Mouse (Mus musculus): Measurements from ENCODE around the gene Trappc10.

Gene Trappc10

GRCm38 (mm10) chr10:78244438-78245224 is at the start of gene Trappc10:
TSS of gene Trappc10 (minus strand) at chr10:78244641.
- DNase-seq (ENCODE audit: low spot score), result peak; percentile 86

DNA sequence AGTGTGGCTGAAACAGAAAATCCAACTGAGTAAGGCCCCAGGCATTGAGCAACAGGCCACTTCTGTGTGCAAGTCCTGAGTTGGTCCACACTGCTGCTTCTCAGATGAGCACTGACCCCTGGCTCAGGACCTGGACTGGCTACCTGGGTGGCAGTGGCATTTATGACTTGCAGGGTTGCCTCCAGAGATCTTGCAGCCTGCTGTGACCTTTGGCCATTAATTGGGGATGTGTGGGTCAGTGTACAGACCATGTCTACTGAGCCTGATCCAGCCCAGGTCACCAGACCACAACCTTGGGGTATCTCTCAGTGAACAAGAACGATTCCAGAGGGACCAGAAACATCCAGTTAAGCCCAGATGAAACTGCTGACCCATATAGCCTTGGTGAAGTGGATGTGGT is 49.1 kb upstream of the Trappc10 start:
- DNase-seq (ENCODE audit: low spot score), result no peak

DNA sequence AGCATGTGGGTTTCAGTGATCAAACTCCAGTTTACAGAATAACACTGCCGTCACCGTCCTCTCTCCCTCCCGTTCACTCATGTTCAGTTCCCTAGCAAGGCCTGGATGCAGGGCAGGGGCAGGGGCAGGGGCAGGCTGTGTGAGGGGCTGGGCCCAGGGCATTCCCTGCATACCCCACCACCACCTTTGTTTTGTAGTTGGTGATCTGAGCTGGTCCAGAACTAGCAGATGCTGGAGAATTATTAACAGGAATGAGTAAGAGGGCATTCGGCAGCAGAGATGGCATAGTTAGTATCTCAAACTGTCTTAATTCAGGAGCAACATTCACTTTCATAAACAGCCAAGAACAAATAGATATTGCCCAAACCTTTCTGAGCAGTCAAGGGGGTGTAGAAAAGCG is 47.9 kb upstream of the Trappc10 start:
- no peak for DNase-seq (ENCODE audit: low spot score)

- peak; percentile 29 for DNase-seq (ENCODE audit: low spot score)
These were observed 46.5 kb upstream of the Trappc10 start for GRCm38 (mm10) chr10:78290730-78291535.

GRCm38 (mm10) chr10:78288896-78289295 is 44.5 kb upstream of the Trappc10 start:
- no peak for DNase-seq (ENCODE audit: low spot score)

DNA sequence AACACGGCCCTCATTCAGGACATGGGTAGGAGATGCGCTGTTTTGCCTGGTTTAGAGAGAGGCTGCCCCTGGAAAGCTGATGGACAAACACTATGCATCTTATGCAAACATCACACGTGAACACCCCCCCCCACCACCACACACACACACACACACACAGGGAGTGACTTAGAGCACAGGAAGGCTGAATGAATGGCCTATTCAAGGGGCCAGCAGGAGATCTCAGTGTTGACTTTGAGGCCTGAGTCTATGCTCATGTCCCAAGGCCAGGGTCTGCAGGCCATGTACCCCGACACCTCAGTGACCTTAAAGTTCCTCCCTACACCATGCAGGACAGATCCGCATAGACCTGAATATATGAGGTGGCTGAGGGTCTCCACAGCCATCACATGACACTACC is 43.7 kb upstream of the Trappc10 start:
- DNase-seq (ENCODE audit: low spot score), result no peak

- no peak for DNase-seq (ENCODE audit: low spot score)
These were observed 43.2 kb upstream of the Trappc10 start for GRCm38 (mm10) chr10:78287465-78288132.

DNA sequence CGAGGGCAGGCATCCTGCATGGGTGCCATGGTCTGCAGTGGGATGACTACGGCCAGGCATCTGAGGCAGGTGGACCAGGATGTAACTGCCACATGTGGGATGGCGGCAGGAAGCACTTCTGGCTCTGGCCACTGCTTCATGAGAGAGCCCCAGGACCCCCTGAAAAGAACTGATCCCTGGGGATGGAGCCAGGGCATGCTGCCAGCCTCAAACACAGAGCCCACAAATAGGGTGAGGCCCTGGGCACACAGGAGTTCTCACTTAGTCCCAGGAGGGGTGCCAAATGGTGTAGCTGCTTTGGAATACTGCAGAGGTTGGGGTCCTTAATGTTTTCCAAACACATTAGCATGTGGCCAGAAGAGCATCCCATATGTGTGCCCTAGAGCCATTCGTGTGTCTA is 41.5 kb upstream of the Trappc10 start:
- no peak for DNase-seq (ENCODE audit: low spot score)

DNA sequence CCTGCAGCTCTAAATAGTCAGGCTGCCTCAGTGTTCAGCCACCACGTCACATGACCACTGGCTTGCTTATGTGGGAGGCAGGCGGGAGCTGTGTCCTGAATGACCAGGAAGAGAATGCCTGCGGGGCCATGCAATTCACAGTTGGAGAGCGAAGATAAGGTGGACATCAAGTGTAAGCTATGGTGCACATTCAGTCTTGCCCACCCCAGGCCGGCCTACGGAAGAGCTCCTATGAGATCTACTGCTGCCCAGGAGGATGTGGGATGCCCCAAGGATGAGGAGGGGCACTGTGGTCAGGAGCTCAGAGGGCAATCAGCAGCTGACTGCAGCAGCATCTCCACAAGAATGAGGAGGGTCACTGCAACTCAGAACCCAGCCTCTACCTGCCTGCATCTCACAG is 41.0 kb upstream of the Trappc10 start:
- no peak for DNase-seq (ENCODE audit: low spot score)

GRCm38 (mm10) chr10:78284812-78285211 is 40.4 kb upstream of the Trappc10 start:
- no peak for DNase-seq (ENCODE audit: low spot score)

DNA sequence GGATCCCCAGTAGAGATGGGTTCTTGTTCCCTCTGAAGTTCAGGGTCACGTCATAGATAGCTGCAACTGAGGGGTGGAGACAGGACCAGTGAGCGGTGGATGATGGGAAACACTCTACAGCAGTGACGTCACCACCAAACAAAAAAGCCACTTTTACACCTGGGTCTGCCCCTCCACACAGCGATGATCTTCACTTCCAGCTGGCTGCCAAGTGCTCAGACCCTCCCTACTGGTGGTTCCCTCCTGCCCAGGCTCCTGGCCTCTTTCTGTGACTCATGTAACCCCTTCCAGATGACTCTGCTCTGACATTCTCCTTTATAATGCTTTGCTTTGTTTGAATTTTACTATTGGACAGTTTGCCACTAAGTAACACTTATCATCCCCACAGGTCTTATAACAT is 38.0 kb upstream of the Trappc10 start:
- no peak for DNase-seq (ENCODE audit: low spot score)

GRCm38 (mm10) chr10:78280486-78280885 is 36.0 kb upstream of the Trappc10 start:
- DNase-seq (ENCODE audit: low spot score), result no peak

- DNase-seq (ENCODE audit: low spot score), result peak; percentile 86
These were observed 34.8 kb upstream of the Trappc10 start for GRCm38 (mm10) chr10:78279210-78279609.

- DNase-seq (ENCODE audit: low spot score), result no peak
These were observed 33.4 kb upstream of the Trappc10 start for GRCm38 (mm10) chr10:78277835-78278234.

DNA sequence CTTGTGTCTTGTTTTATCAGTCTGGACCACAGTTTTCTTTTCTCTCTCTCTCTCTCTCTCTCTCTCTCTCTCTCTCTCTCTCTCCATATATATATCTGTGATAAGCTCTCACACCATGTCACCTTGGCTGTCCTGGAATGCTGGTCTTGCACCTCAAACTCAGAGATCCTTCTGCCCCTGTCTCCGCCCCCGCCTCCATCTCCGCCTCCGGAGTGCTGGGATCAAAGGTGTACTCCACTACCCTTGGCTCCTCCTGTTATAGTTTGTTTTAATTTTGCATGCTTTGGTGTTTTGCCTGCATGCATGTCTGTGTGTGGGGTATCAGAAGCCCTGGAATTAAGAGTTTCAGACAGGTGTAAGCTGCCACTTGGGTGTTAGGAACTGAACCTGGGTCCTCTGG is 31.8 kb upstream of the Trappc10 start:
- DNase-seq (ENCODE audit: low spot score), result no peak

DNA sequence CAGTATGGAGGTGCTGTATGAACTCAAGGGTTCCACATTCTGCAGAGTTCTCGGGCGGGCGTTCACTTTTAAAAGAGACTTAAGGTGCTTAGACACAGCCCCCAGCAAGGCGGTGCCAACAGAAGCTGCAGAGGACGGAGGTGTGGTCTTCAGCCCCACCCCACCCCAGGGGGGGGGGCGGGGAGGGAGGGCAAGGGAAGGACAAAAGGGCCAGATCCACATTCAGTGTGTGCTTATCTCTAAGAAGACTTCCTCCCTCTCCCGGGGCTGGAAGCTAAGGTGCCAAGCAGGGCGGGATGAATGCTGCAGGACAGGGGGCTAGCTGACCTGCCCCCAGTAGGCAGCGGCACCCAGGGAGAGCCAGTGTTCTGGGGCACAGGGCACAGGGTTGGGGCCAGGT is 28.5 kb upstream of the Trappc10 start:
- DNase-seq (ENCODE audit: low spot score), result peak; percentile 15

DNA sequence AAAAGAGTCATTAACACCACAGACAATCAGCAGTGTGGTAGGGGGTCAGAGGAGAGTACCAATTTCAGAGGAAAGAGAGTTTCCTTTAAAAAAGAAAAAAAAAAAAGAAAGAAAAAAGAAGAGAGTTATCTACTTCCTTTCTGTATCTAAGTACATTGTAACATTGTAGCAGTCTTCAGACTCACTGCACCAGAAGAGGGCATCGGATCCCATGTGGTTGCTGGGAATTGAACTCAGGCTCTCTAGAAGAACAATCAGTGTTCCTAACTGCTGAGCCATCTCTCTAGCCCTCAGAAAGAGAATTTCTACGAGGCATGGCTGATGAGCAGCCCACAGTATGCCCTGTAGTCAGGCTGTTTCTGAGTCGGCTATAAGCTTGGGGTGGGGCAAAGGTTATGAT is 21.4 kb upstream of the Trappc10 start:
- DNase-seq (ENCODE audit: low spot score), result no peak

DNA sequence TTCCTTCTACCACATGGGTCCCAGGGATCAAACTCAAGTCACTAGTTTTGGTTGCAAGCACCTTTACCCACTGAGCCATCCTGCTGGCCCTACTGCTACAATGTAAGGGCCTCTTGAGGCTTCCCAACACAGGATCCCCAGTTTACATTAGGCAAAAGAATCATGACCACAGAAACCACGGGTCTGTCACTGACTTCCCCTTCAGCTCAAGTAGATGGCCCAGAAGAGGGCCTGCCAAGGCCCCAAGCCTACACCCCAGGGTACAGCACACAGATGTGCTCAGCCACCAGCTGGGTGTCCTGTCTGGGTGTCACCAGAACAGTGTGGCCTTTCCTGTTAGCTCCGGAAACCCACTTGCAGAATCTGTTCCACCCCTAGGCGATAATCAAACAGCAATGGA is 20.3 kb upstream of the Trappc10 start:
- no peak for DNase-seq (ENCODE audit: low spot score)

DNA sequence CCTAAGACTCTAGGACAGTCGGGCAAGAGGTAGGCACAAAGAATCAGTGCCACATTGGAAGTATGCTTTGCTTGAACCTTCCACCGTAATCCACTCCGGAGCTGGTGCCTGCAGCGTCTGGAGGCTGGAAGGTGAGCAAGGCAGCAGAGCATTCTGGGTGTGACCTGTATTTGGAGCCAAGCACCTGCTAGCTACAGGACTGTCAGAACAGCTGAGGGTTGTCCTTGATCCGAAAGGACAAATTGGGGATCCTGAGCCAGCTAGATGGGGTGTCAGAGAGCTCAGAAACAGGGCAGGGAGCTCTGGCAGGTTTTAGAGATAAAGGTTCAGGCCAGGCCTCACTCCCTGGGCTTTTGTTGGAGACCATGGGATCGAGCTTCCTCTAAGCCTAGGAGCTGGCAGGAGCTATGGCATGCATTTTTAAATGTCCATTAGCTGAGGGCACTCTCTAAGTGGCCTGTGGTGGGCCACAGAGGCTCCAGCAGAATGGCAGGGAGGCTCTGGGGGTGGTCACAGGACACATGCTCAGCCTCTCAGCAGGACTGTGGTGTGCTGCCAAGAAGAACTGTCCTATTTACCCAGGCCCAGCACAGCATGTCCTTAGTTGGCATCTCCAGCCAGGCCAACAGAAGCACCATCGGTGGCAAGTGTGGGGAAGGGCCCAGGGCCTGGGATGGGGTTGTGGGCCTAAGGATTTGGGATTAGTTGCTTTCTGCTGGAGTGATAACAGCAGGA is 16.6 kb upstream of the Trappc10 start:
- no peak for DNase-seq (ENCODE audit: low spot score)

DNA sequence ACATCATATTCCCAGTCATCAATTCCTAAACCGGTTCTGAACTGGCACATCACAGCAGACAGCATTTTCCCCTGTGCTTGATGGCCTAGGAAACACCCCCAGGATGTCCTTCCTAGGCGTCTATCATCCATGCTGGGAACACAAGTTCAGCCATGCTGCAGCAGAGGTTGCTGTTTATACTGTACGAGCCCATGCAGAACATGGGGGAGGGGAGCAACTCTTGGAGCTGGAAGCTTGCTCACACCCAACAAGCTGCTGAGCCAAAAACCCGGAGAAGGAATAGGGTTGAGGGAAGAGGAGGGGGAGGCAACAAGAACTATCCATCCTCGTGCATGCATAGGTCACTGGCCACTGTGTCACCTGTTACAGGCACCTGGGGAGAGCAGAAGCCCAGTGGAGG is 15.9 kb upstream of the Trappc10 start:
- DNase-seq (ENCODE audit: low spot score), result no peak

DNA sequence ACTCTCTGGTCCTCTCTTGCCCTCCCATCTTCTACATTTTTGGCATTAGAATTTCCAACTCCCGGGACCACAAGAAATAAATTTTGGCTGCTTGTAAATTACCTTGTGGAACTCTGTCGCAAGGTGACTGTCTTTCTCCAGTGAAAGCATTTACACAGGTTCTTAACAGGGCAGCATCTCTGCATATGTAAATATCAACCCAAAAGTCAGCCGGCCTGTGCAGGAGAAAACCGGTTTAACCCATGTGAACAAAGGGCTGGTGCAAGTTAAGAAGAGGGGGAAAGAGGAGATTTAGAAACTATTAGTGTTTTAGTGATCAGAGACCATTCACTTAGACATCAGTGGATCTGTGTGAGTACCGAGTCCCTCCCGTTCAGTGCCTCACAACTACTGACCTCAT is 15.3 kb upstream of the Trappc10 start:
- no peak for DNase-seq (ENCODE audit: low spot score)

GRCm38 (mm10) chr10:78259230-78259629 is 14.8 kb upstream of the Trappc10 start:
- DNase-seq (ENCODE audit: low spot score), result no peak
